Mouse (Mus musculus): ENCODE measurements around the gene Slbp.

Gene Slbp

DNA sequence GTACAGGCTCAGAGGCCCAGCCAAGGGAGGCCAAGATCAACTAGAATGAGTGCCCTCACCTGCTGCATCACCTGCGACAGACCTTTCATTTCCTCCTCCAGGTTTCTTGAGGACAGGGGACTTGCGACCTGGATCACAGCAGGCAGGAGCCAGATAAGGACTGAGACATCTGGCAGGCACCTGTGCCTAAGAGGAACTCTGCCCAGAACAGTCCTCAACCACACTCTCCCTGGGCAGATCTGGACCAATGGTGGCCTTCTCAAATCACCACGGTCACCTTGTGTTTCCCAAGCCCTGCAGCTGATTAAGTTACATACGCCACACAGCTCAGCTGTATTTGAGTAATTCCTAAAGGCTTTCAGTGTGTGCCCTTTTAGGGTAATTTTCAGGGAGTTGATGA is 21.8 kb downstream of the Slbp start:
- no peak for DNase-seq (ENCODE audit: low read depth, low spot score)

GRCm38 (mm10) chr5:33630061-33630460 is 22.3 kb downstream of the Slbp start:
- peak; percentile 58 for DNase-seq (ENCODE audit: low read depth, low spot score)

DNA sequence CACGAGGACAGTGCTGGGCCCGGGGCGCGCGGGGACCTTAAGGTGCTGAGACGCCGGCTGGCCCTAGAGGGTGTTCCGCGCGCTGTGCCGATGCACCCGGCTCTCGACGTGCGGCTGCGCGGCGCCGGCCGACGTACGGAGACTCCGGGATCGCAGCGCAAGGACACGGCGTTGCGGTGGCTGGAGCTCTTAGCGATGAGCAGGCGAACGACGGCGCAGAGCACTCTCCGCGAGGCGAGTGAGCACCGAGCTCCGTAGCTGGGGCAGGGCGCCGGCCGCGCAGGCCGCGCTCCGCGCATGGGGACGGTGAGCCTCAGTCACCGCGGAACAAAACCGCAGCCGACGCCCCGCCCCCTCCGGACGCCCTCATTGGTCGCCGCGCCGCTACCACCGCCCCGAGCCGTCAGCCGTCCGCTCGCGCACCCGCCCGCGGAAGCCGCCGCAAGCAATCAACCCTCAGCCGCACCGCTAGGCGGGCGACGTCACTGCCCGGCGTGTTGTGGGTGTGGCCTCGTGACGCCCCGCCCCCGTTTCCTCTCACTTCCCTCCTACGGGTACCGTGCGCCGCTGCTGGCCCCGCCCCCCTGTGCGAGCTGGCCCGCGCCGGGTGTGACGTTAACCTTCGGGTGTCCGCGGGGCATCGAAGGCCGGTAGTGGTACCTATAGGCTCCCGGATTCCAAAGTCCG is 22.9 kb downstream of the Slbp start, which contains the start of the genes Fam53a and Gm9903:
Fam53a (minus strand) TSS at position 335 of the 687 bp plus-strand sequence.
Gm9903 (plus strand) TSS at position 625 of the 687 bp plus-strand sequence.
- DNase-seq (ENCODE audit: low read depth, low spot score) = peak; percentile 95

- DNase-seq (ENCODE audit: low read depth, low spot score) = peak; percentile 77
Observed at GRCm38 (mm10) chr5:33628820-33629300, 23.5 kb downstream of the Slbp start.

DNA sequence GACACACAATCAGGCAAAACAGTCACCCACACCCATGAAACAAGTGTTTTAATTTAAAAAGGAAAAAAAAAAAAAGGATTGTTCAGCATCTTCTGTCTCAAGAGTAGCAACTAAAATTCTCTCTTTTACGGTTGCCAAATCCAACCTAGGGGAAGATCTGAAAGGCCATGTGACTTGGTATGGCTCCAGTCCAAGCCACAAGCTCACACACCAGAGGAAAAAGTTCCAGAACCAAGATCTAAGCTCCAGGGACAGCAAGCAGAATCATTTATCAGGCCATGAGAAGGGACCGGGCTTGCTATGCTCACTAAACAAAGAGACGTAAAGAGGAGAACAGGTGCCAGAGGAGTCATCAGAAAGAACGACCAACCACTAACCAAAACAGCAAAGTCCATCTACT is 24.4 kb downstream of the Slbp start:
- no peak for DNase-seq (ENCODE audit: low read depth, low spot score)

- no peak for DNase-seq (ENCODE audit: low read depth, low spot score)
Observed at GRCm38 (mm10) chr5:33623766-33624165, 28.6 kb downstream of the Slbp start.

DNA sequence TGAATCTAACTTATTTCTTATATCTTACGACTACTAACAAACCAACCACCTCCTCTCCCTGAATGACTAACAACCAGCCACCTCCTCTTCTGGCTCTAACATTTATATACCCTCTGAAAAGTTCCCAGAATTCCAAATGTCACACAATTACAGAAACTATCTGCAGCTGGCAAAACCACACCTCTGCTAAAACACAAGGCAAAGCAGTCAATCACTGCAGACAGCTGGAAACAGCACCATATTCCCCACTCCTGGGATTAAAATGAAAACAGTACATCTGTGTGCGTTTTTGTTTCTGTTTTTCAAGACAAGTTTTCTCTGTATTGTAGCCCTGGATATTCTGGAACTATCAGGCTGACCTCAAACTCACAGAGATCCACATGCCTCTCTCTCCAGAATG is 29.7 kb downstream of the Slbp start:
- DNase-seq (ENCODE audit: low read depth, low spot score) = no peak

DNA sequence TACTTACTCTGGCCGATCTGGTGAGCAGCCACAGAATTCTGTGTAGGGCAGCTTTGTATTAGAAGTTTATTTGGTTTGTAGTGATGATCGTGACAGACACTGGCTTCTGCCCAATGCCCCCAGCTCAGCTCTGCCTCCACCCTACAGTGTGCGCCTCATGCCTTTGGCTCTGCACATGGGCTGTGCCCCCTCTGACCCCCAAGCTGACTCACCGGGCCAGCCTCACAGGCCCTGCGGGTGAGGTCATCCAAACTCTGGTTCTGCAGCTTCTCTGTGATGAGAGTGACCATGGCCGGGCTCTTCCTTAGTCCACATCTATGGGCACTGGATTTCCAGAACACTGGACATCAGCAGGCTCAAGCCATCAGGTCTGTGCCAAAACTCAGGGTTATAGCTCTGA is 38.0 kb downstream of the Slbp start:
- DNase-seq (ENCODE audit: low read depth, low spot score) = no peak

DNA sequence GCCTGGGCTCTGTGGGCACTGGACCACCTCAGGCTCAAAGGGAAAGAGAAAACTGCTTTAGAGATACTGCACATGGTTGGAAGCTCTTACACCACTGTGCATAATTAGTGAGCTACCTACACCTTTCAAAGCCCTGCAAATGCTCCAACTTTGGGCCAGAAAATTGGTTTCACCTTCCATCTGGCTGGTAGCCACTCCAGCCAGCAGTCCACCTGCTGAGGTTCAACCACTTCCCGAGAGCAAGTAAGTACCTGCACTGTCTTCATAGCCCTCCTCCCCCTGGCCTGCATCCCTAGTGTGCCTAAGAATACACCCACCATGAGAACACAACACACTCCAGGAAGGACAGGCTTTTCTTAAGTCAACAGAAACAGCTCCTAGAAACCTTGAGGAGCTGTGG is 40.6 kb downstream of the Slbp start:
- no peak for DNase-seq (ENCODE audit: low read depth, low spot score)

- DNase-seq (ENCODE audit: low read depth, low spot score) = no peak
Observed at GRCm38 (mm10) chr5:33609226-33609625, 43.1 kb downstream of the Slbp start.

- DNase-seq (ENCODE audit: low read depth, low spot score) = no peak
Observed at GRCm38 (mm10) chr5:33607434-33607833, 44.9 kb downstream of the Slbp start.

GRCm38 (mm10) chr5:33606631-33607030 is 45.7 kb downstream of the Slbp start:
- DNase-seq (ENCODE audit: low read depth, low spot score) = no peak

DNA sequence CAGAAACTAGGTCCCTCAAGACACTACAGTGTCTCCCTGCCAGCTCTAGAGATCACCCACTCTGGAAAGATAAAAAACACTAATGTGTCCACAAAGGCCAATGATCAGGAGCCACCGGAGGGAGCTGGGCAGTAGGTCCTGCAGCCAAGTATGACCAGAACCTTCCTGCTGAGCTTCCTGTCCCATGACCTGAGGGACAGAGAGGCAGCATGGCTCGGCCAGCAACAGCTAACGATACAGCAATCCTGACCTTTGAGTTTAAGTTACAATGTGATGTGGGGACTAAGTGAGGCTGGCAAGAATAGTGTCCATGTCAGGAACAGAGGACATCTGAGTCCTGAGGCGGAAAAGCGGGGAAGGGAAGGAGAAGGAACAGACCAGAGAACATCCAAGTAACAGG is 47.1 kb downstream of the Slbp start:
- DNase-seq (ENCODE audit: low read depth, low spot score) = no peak

- peak; percentile 60 for DNase-seq (ENCODE audit: low read depth, low spot score)
Observed at GRCm38 (mm10) chr5:33593620-33594019, 58.8 kb downstream of the Slbp start.

GRCm38 (mm10) chr5:33589221-33589888 is 63.0 kb downstream of the Slbp start:
- peak; percentile 76 for DNase-seq (ENCODE audit: low read depth, low spot score)

DNA sequence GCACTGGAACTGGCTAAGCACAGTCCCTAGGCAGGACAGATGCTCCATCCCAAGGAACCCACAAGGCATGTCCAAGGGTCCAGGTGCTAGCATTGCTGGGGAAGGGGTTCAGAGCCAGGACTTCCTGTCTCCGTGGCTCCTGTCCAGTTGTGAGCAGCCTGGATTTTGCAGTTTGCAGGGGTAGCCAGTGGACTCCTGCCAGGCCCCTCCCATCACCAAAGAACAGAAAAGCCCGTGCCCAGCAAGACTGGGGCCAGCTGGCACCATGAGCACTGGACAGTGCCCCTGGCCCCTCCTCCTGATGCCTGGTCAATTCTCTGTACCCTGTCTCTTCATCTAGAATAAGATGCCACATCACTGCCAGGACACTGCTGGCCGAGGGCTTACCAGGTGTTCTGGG is 64.3 kb downstream of the Slbp start:
- no peak for DNase-seq (ENCODE audit: low read depth, low spot score)

DNA sequence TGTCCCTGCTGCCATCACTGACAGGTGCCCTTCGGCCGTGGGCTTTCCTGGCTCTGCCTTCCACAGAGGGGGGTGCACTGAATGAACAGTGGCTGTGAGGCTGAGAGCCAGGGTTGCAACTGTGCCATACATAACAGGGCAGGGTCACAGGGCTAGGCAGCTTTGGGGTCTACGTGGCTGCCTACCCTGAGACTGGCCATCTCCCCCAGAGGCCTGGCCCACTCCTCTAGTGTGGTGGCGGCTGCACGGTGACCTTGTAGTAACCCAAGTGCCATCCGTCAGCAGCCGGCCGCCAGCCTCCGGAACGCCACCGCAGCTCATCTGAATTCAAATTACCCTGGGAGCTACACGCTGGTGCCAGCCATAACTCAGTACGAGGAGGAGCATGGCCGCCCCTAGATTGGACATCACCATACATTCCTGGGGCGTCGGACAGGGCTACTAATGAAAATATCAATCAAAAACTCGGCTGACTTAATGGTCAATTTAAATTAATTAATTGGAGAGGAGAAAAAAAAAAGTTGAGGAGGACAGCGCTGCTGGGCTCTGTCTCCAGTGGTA is 64.8 kb downstream of the Slbp start:
- DNase-seq (ENCODE audit: low read depth, low spot score) = no peak
